Mouse (Mus musculus): ENCODE data around the gene Ptprn. TPM values are rescaled to one million over a fixed set of nuclear protein-coding genes. Genes with fewer than 3 reads are reported as not detected.
"Not testable (repeated sequence)": the region's sequence is repeated elsewhere in the genome, so short reads cannot be mapped to it uniquely, and the experiment has no call there.

The Ptprn gene
- polyA plus RNA-seq, 1 experiment from 2014 or later = 33.4 TPM

DNA sequence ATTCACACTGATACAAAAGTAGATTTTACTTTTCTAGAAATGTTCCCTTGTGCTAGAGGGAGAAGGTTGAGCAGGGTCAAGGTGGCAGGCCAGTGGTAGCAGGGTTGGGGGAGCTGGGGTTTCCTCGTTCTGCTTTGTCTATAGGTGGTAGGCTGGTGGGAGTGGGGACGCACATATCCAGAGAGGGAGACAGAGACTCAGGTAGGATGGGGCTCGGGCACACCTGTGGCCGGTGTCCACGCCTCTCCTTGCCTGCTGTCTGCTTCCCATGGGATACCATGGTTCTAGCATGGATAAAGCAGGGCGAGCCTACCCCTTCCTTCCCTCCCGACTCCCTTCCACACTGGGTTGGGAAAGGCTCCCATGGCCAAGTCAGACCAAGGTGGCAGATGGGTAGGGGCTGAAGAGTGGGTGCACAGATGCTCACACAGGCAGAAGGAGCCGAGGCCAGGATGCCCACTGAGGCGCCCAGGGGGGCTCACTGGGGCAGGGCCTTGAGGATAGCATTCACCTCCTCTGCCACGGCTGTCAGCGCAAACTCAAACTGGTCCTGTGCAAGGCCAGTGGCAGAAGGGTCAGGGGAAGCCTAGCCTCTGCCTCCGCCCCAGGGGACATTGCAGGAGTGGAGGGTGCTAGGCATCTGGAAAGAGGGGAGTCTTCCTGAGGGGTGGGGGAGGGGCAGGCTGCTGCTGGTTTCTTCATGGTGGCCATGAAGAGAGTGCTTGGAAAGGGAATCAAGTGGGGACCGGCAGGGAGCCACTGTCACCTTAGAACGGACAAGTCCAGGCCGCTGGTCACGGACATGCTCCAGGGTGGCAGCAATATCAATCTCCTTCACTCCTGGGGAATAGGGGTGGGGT lies 17.0 kb downstream of the Ptprn start:
- Histone ChIP-seq H3K27me3 (ENCODE audit: control insufficient read depth, insufficient read depth, low read depth, low read length) (no peaks in the 10 kb centered on the region), H3K9me3 (replicated peaks; ENCODE audit: control insufficient read depth, low read length, poor library complexity, severe bottlenecking) (no peaks in the 10 kb centered on the region), H3K4me3 (ENCODE audit: low read depth, low read length) (no peak overlapping the region), H3K4me2 (ENCODE audit: low read length) (no peak overlapping the region), H3K9ac (ENCODE audit: low read depth, low read length) (no peak overlapping the region; the same call in 1 of the 2 replicates), H3K36me3 (ENCODE audit: control insufficient read depth, insufficient read depth, low read length) (peaks cover 7% of the 10 kb centered on the region; the same call in 1 of the 2 replicates), H3K4me1 (ENCODE audit: control insufficient read depth, insufficient read depth, low read length) (peaks cover 2% of the 10 kb centered on the region; the same call in 1 of the 2 replicates), H3K27ac (ENCODE audit: low read length) (no peak overlapping the region)
- 85% methylated on average over 16 of the region's 16 CpGs for WGBS
- ATAC-seq = no peak

DNA sequence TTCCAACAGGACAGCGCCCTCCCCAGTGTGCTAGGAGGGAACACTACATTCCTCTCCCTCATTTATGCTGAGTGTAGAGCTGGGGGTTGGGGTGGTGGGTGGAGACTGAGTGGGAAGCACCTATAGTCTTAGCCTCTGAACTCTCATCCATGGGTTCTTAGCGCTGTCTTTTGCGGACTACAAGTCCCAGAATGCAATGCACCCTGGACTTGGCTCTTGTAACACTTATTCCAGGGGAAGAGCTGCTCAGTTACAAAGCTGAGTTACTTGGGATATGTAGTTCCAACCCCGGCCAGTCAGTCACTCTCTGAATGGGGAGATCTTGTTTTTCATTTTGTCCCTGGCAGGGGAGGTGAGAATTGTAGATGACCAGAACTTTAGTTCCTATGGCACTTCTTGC lies 19.5 kb downstream of the Ptprn start:
- no peak overlapping the region for H3K9ac ChIP-seq (ENCODE audit: low read depth, low read length)
- H3K9me3 ChIP-seq (replicated peaks; ENCODE audit: control insufficient read depth, low read length, poor library complexity, severe bottlenecking) = no peaks in the 10 kb centered on the region
- H3K27ac ChIP-seq (ENCODE audit: low read length) = no peak overlapping the region
- peaks cover 7% of the 10 kb centered on the region; the same call in 1 of the 2 replicates for H3K36me3 ChIP-seq (ENCODE audit: control insufficient read depth, insufficient read depth, low read length)
- no peaks in the 10 kb centered on the region for H3K27me3 ChIP-seq (ENCODE audit: control insufficient read depth, insufficient read depth, low read depth, low read length)
- WGBS = 13% methylated on average over 4 of the region's 4 CpGs
- H3K4me2 ChIP-seq (ENCODE audit: low read length) = no peak overlapping the region
- no peaks in the 10 kb centered on the region for H3K4me1 ChIP-seq (ENCODE audit: control insufficient read depth, insufficient read depth, low read length)
- peak; percentile 71 for ATAC-seq
- H3K4me3 ChIP-seq (ENCODE audit: low read depth, low read length) = no peak overlapping the region

GRCm38 (mm10) chr1:75244175-75244826 lies 20.0 kb downstream of the Ptprn start:
- ATAC-seq = peak; percentile 40
- Histone ChIP-seq H3K27me3 (ENCODE audit: control insufficient read depth, insufficient read depth, low read depth, low read length) (no peaks in the 10 kb centered on the region), H3K36me3 (ENCODE audit: control insufficient read depth, insufficient read depth, low read length) (peaks cover 7% of the 10 kb centered on the region; the same call in 1 of the 2 replicates), H3K4me3 (ENCODE audit: low read depth, low read length) (no peak overlapping the region), H3K9me3 (replicated peaks; ENCODE audit: control insufficient read depth, low read length, poor library complexity, severe bottlenecking) (no peaks in the 10 kb centered on the region), H3K27ac (ENCODE audit: low read length) (no peak overlapping the region), H3K9ac (ENCODE audit: low read depth, low read length) (no peak overlapping the region), H3K4me2 (ENCODE audit: low read length) (no peak overlapping the region), H3K4me1 (ENCODE audit: control insufficient read depth, insufficient read depth, low read length) (no peaks in the 10 kb centered on the region)
- WGBS = 89% methylated on average over 12 of the region's 12 CpGs

DNA sequence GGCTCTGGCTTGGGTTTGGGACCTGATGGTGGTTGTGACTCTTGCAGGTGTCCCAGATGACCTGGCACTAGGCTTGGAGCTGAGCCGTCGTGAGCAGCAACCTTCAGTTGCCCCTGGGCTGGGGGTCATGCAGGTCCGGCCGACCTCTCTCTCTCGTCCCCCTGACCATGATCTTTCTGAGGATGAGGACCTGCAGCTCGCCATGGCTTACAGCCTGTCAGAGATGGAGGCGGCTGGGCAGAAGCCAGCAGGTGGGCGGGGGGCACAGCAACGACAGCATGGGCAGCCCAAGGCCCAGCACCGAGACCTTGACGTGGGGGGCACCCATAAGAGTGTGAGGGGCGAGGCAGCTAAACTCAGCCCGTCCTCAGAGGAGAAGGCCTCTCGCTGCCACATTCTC lies 20.9 kb downstream of the Ptprn start:
- Histone ChIP-seq H3K9ac (ENCODE audit: low read depth, low read length) (no peak overlapping the region), H3K27me3 (ENCODE audit: control insufficient read depth, insufficient read depth, low read depth, low read length) (no peaks in the 10 kb centered on the region), H3K4me2 (ENCODE audit: low read length) (no peak overlapping the region), H3K4me1 (ENCODE audit: control insufficient read depth, insufficient read depth, low read length) (no peaks in the 10 kb centered on the region), H3K36me3 (ENCODE audit: control insufficient read depth, insufficient read depth, low read length) (peaks cover 7% of the 10 kb centered on the region; the same call in 1 of the 2 replicates), H3K9me3 (replicated peaks; ENCODE audit: control insufficient read depth, low read length, poor library complexity, severe bottlenecking) (no peaks in the 10 kb centered on the region), H3K4me3 (ENCODE audit: low read depth, low read length) (no peak overlapping the region), H3K27ac (ENCODE audit: low read length) (no peak overlapping the region)
- ATAC-seq = no peak
- 89% methylated on average over 14 of the region's 14 CpGs for WGBS

DNA sequence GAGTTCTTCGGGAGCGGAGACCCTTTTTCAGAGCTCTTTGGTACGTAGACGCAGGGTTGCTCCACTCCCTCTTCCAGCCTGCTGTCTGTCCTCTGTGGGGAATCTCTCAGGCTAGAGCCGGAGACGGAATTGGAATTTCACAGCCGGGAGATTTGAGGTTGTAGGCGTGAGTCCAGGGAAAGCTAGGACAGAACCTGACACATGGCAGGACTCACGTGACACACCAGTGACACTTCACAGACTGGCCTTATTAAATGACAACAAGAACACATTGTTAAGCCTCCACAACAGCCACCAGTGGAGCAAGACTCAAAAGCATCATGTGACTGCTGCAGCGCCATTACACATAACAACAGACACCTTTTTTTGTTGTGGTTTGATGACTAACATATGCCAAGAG lies 24.7 kb downstream of the Ptprn start:
- H3K4me3 ChIP-seq (ENCODE audit: low read depth, low read length) = no peak overlapping the region
- H3K9me3 ChIP-seq (replicated peaks; ENCODE audit: control insufficient read depth, low read length, poor library complexity, severe bottlenecking) = no peaks in the 10 kb centered on the region
- no peak for ATAC-seq
- no peak overlapping the region for H3K27ac ChIP-seq (ENCODE audit: low read length)
- H3K9ac ChIP-seq (ENCODE audit: low read depth, low read length) = no peak overlapping the region
- H3K36me3 ChIP-seq (ENCODE audit: control insufficient read depth, insufficient read depth, low read length) = peaks cover 7% of the 10 kb centered on the region; the same call in 1 of the 2 replicates
- no peaks in the 10 kb centered on the region for H3K27me3 ChIP-seq (ENCODE audit: control insufficient read depth, insufficient read depth, low read depth, low read length)
- WGBS = 86% methylated on average over 10 of the region's 10 CpGs
- no peak overlapping the region for H3K4me2 ChIP-seq (ENCODE audit: low read length)
- peaks cover 8% of the 10 kb centered on the region for H3K4me1 ChIP-seq (ENCODE audit: control insufficient read depth, insufficient read depth, low read length)

DNA sequence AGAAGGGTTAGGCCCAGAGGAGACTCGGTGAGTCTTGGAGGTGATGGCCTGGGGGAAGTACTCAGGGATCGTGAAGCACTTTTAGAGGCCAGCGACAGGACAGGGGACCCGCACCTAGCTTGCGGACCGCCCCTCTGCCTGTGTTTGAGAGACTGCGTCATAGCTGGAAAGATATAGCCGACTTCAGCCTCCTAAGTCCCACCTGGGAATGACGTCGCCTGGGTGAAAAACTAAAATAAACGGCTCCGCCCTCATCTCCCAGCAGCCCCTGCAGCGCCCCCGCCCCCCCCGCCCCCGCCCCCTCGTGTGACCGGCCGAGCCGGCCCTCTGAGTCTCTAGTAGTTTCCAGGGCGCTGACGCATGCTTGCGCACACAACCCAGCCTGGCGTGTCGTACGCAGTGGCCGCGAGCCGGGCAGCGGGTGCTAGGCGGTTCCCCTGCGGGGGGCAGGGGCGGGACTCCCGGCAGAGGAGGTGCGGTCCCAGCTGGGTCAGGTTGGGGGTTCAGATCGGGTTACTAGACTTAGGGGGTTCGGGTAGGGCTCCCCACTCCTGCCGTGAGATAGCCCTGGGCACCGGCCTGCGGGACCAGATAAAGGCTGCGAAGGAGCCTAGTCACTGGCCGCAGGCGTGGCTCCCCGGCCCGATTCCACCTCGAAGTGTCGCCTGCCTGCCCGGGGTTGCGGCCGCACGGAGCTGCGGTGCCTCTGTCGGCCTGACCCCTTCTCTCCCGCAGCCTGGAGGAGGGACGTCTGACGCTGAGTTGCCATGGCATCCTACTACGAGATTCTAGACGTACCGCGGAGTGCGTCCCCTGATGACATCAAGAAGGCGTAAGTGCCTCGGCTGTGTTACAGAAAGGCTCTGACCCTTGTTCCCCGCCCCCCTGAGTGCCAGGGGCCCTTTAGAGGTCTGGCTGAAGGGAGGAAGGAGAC lies 27.9 kb downstream of the Ptprn start, which contains the start of gene Dnajb2:
Gene Dnajb2, plus strand, starts transcription at position 290 of the 934 bp plus-strand sequence.
- under 1% methylated on average over 63 of the region's 64 CpGs for WGBS
- peak within 1 kb of the TSS; percentile 72 for H3K4me3 ChIP-seq (ENCODE audit: low read depth, low read length)
- peak within 1 kb of the TSS; percentile 90 for H3K27ac ChIP-seq (ENCODE audit: low read length)
- no peaks in the 10 kb centered on the region for H3K27me3 ChIP-seq (ENCODE audit: control insufficient read depth, insufficient read depth, low read depth, low read length)
- H3K9ac ChIP-seq (ENCODE audit: low read depth, low read length) = peak within 1 kb of the TSS; percentile 93
- peak within 1 kb of the TSS; percentile 65 for H3K4me2 ChIP-seq (ENCODE audit: low read length)
- H3K9me3 ChIP-seq (replicated peaks; ENCODE audit: control insufficient read depth, low read length, poor library complexity, severe bottlenecking) = no peaks in the 10 kb centered on the region
- H3K4me1 ChIP-seq (ENCODE audit: control insufficient read depth, insufficient read depth, low read length) = peaks cover 8% of the 10 kb centered on the region
- ATAC-seq = peak; percentile 88
- H3K36me3 ChIP-seq (ENCODE audit: control insufficient read depth, insufficient read depth, low read length) = no peaks in the 10 kb centered on the region

GRCm38 (mm10) chr1:75234606-75235005 lies 29.7 kb downstream of the Ptprn start:
- Histone ChIP-seq H3K9me3 (replicated peaks; ENCODE audit: control insufficient read depth, low read length, poor library complexity, severe bottlenecking) (no peaks in the 10 kb centered on the region), H3K9ac (ENCODE audit: low read depth, low read length) (peak overlapping the region; percentile 40; the same call in 1 of the 2 replicates), H3K4me2 (ENCODE audit: low read length) (no peak overlapping the region), H3K4me1 (ENCODE audit: control insufficient read depth, insufficient read depth, low read length) (peaks cover 8% of the 10 kb centered on the region), H3K4me3 (ENCODE audit: low read depth, low read length) (no peak overlapping the region), H3K36me3 (ENCODE audit: control insufficient read depth, insufficient read depth, low read length) (no peaks in the 10 kb centered on the region), H3K27ac (ENCODE audit: low read length) (no peak overlapping the region), H3K27me3 (ENCODE audit: control insufficient read depth, insufficient read depth, low read depth, low read length) (no peaks in the 10 kb centered on the region)
- peak; percentile 58; the same call in 1 of the 2 replicates for ATAC-seq
- WGBS = 2% methylated on average over 8 of the region's 8 CpGs

- not testable (repeated sequence) for H3K27me3 ChIP-seq (ENCODE audit: control insufficient read depth, insufficient read depth, low read depth, low read length); H3K4me1 ChIP-seq (ENCODE audit: control insufficient read depth, insufficient read depth, low read length); ATAC-seq; H3K4me3 ChIP-seq (ENCODE audit: low read depth, low read length); H3K4me2 ChIP-seq (ENCODE audit: low read length); H3K27ac ChIP-seq (ENCODE audit: low read length); H3K9ac ChIP-seq (ENCODE audit: low read depth, low read length); H3K36me3 ChIP-seq (ENCODE audit: control insufficient read depth, insufficient read depth, low read length); H3K9me3 ChIP-seq (replicated peaks; ENCODE audit: control insufficient read depth, low read length, poor library complexity, severe bottlenecking)
- 66% methylated on average over 4 of the region's 4 CpGs for WGBS
Measured at GRCm38 (mm10) chr1:75232489-75232888, 31.8 kb downstream of the Ptprn start.
